Mouse (Mus musculus) cerebellum, adult 2 months (tissue): ENCODE data around the gene Adcy3.

Source experiments
- CTCF ChIP-seq: fragments of 200-500 bp; IDR thresholded peaks from 2 replicates; pipeline ENCODE4 v1.5.1; 2011; ENCODE audit warnings: low read depth, mild to moderate bottlenecking, control low read depth, low read length, moderate library complexity, borderline replicate concordance; ENCODE audit not compliant: insufficient read depth
- POLR2A ChIP-seq: fragments of 200-500 bp; IDR thresholded peaks from 2 replicates; pipeline ENCODE4 v1.6.1; 2011; ENCODE audit warnings: low read length, control low read depth, borderline replicate concordance; ENCODE audit not compliant: insufficient read depth

DNA sequence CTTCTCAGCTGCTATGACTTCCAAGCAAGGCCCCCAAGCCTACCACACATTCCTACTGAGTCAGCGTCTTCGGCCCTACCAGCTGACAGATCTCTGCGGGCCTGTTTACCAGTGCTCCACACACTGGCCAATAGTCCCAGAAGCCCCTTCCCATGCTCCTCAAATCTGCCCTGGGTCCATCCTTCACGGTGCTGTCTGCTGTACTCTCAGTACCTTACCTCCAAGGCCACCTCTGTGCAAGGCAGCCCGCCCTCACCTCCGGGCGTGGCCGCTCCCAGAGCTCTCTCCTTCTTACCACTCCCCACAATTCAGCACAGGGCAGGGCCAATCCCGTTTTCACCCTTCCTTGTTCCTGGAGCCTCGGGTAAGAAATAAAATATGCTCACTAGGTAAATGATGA is 112.8 kb downstream of the Adcy3 start:
- TF ChIP-seq POLR2A, result no peak
- TF ChIP-seq CTCF, result no peak
